24 mouse cellular contexts compared by ENCODE assay signal in the genomic region with DNA sequence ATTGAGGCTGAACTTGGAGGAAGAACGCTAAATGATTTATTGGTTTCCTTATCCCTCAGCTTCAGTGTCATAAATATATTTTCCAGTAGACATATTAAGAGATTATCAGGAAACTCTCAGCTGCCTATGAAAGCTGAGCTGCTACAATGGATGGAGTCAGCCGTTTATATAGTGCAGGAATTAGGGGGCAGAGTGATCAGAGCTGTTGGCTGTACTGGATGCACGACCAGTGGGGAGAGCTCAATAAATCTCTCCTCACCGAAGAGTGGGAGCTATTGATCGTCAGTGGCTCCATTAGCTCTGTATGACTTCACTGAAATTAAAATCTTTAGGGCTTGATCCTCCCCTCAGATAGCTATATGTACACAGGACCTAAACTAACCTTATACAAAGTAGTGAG.
DNase-seq lines count a peak whose midpoint lies in the region; ATAC-seq lines count a peak whose summit lies in the region.
"Had no signal": no experiment of that assay in that cellular context is flagged by ENCODE, and none has a peak within 500 bp of the region (broad histone marks: within the 10 kb centered on the region; RNA-seq: fewer than 3 reads in every experiment).

No protein-coding gene starts in this region.

- no peak overlapping the region for H3K9ac ChIP-seq in midbrain, embryonic 12.5 days (replicated peaks)
- H3K9ac ChIP-seq in midbrain, embryonic 16.5 days (ENCODE audit: low read depth, low read length): no peak overlapping the region
- H3K9ac ChIP-seq in neural tube, embryonic 12.5 days: no peak overlapping the region
- H3K9ac ChIP-seq: forebrain, embryonic 15.5 days; heart, embryonic 15.5 days; hindbrain, embryonic 13.5 days had no signal

- 0 out of 2 replicates have a peak, but pooled peaks have one; percentile 16 for ATAC-seq in midbrain, embryonic 12.5 days (ENCODE audit: low FRiP score, low read depth)
- ATAC-seq in midbrain, embryonic 16.5 days: no peak
- peak; percentile 61; the same call in 1 of the 2 replicates for ATAC-seq in neural tube, embryonic 12.5 days (ENCODE audit: low FRiP score, low read depth)
- ATAC-seq in cerebellum, adult (ENCODE audit: insufficient number of reproducible peaks, low FRiP score, low TSS enrichment): no peak
- ATAC-seq: CD4-positive, CD25-positive, alpha-beta regulatory T cell, adult 4 months; forebrain, embryonic 15.5 days; hindbrain, postnatal 0 days had no signal

- H3K27ac ChIP-seq in midbrain, embryonic 12.5 days (replicated peaks): no peak overlapping the region
- no peak overlapping the region for H3K27ac ChIP-seq in midbrain, embryonic 16.5 days (ENCODE audit: low read length)
- H3K27ac ChIP-seq in neural tube, embryonic 12.5 days: no peak overlapping the region
- H3K27ac ChIP-seq: embryonic facial prominence, embryonic 10.5 days; forebrain, embryonic 15.5 days; heart, adult 2 months; heart, embryonic 15.5 days; hindbrain, embryonic 13.5 days; hindbrain, postnatal 0 days had no signal

- no peak overlapping the region for H3K4me2 ChIP-seq in midbrain, embryonic 12.5 days (replicated peaks)
- no peak overlapping the region for H3K4me2 ChIP-seq in midbrain, embryonic 16.5 days (ENCODE audit: low read length)
- H3K4me2 ChIP-seq in neural tube, embryonic 12.5 days (replicated peaks): no peak overlapping the region
- H3K4me2 ChIP-seq: forebrain, embryonic 15.5 days; heart, embryonic 11.5 days; heart, embryonic 15.5 days; hindbrain, embryonic 13.5 days had no signal

- no peaks in the 10 kb centered on the region for H3K4me1 ChIP-seq in midbrain, embryonic 12.5 days
- H3K4me1 ChIP-seq in midbrain, embryonic 16.5 days (ENCODE audit: control insufficient read depth, insufficient read depth, low read length): no peaks in the 10 kb centered on the region
- no peaks in the 10 kb centered on the region for H3K4me1 ChIP-seq in neural tube, embryonic 12.5 days
- H3K4me1 ChIP-seq: embryonic facial prominence, embryonic 10.5 days; forebrain, embryonic 15.5 days; heart, embryonic 15.5 days; hindbrain, embryonic 13.5 days had no signal

- H3K9me3 ChIP-seq in midbrain, embryonic 12.5 days: no peaks in the 10 kb centered on the region
- H3K9me3 ChIP-seq in midbrain, embryonic 16.5 days (replicated peaks; ENCODE audit: control insufficient read depth, low read length, poor library complexity, severe bottlenecking): no peaks in the 10 kb centered on the region
- no peaks in the 10 kb centered on the region for H3K9me3 ChIP-seq in neural tube, embryonic 12.5 days
- H3K9me3 ChIP-seq: embryonic facial prominence, embryonic 10.5 days; forebrain, embryonic 15.5 days; heart, embryonic 15.5 days; hindbrain, embryonic 13.5 days had no signal

- WGBS in midbrain, embryonic 12.5 days: 78% methylated on average over 5 of the region's 5 CpGs
- WGBS in midbrain, embryonic 16.5 days: 74% methylated on average over 5 of the region's 5 CpGs
- 48% methylated on average over 5 of the region's 5 CpGs for WGBS in neural tube, embryonic 12.5 days

- no peaks in the 10 kb centered on the region for H3K36me3 ChIP-seq in midbrain, embryonic 12.5 days
- H3K36me3 ChIP-seq in midbrain, embryonic 16.5 days (ENCODE audit: control insufficient read depth, insufficient read depth, low read length): no peaks in the 10 kb centered on the region
- no peaks in the 10 kb centered on the region for H3K36me3 ChIP-seq in neural tube, embryonic 12.5 days
- H3K36me3 ChIP-seq: embryonic facial prominence, embryonic 10.5 days; forebrain, embryonic 15.5 days; G1E; heart, embryonic 15.5 days; hindbrain, embryonic 13.5 days had no signal

- peak; percentile 1 for DNase-seq in embryo, embryonic 11 days
- no peak for DNase-seq in embryo, embryonic 10 days (ENCODE audit: low spot score)
- DNase-seq in ovary, postnatal 36 days (ENCODE audit: low spot score): no peak
- DNase-seq: adrenal gland, adult 8-10 months; adrenal gland, postnatal 36 days; B cell, adult 2 months; cerebellum, adult 11-12 months; cerebellum, adult 9-10 months; cerebellum, postnatal 25 days; gastrocnemius, postnatal 10 days; heart, adult 2 months; heart, postnatal 14 days had no signal

- no peak overlapping the region for H3K4me3 ChIP-seq in midbrain, embryonic 12.5 days
- no peak overlapping the region for H3K4me3 ChIP-seq in midbrain, embryonic 16.5 days (ENCODE audit: low read depth, low read length)
- no peak overlapping the region for H3K4me3 ChIP-seq in neural tube, embryonic 12.5 days
- H3K4me3 ChIP-seq: embryonic facial prominence, embryonic 10.5 days; forebrain, embryonic 15.5 days; heart, adult 2 months; heart, embryonic 15.5 days; hindbrain, embryonic 13.5 days had no signal

- H3K27me3 ChIP-seq in midbrain, embryonic 12.5 days: no peaks in the 10 kb centered on the region
- H3K27me3 ChIP-seq in midbrain, embryonic 16.5 days (ENCODE audit: control insufficient read depth, insufficient read depth, low read depth, low read length): no peaks in the 10 kb centered on the region
- no peaks in the 10 kb centered on the region for H3K27me3 ChIP-seq in neural tube, embryonic 12.5 days (replicated peaks)
- H3K27me3 ChIP-seq: forebrain, embryonic 15.5 days; heart, embryonic 15.5 days; hindbrain, embryonic 13.5 days had no signal

Comparison
In these comparisons a context has a peak if more than half of its experiments do, and no peak if none do; other contexts are left out.
1. ATAC-seq: peak in midbrain, embryonic 12.5 days (single experiment) and neural tube, embryonic 12.5 days (single experiment); none in midbrain, embryonic 16.5 days (single experiment) and cerebellum, adult (single experiment).